Mouse (Mus musculus): ENCODE results near the gene Gja5. TPM values are rescaled to one million over a fixed set of nuclear protein-coding genes. Genes with fewer than 3 reads are reported as not detected.
"Not testable (repeated sequence)": the region's sequence is repeated elsewhere in the genome, so short reads cannot be mapped to it uniquely, and the experiment has no call there.

Gene Gja5
- total RNA-seq, 2 experiments from 2014 or later = 55.6 to 60.6 TPM

- DNase-seq = no peak
These were observed 135.2 kb downstream of the Gja5 start for GRCm38 (mm10) chr3:97039721-97040120.

- no peak for DNase-seq
These were observed 139.7 kb downstream of the Gja5 start for GRCm38 (mm10) chr3:97044188-97044587.

- DNase-seq = no peak
These were observed 143.3 kb downstream of the Gja5 start for GRCm38 (mm10) chr3:97047757-97048156.

- peak; percentile 31 for DNase-seq
These were observed 143.9 kb downstream of the Gja5 start for GRCm38 (mm10) chr3:97048360-97048759.

- DNase-seq = peak; percentile 45
These were observed 146.8 kb downstream of the Gja5 start for GRCm38 (mm10) chr3:97051264-97051744.

- DNase-seq = no peak
These were observed 147.7 kb downstream of the Gja5 start for GRCm38 (mm10) chr3:97052069-97052799.

- no peak for DNase-seq
These were observed 154.2 kb downstream of the Gja5 start for GRCm38 (mm10) chr3:97058704-97059103.

- no peak for DNase-seq
These were observed 155.6 kb downstream of the Gja5 start for GRCm38 (mm10) chr3:97060119-97060518.

- DNase-seq = peak; percentile 72
These were observed 158.3 kb downstream of the Gja5 start for GRCm38 (mm10) chr3:97062814-97063213.

GRCm38 (mm10) chr3:97064046-97064445 lies 159.6 kb downstream of the Gja5 start:
- peak; percentile 22 for DNase-seq

GRCm38 (mm10) chr3:97069589-97069988 lies 165.1 kb downstream of the Gja5 start:
- not testable (repeated sequence) for DNase-seq

- not testable (repeated sequence) for DNase-seq
These were observed 167.4 kb downstream of the Gja5 start for GRCm38 (mm10) chr3:97071916-97072315.

GRCm38 (mm10) chr3:97072361-97072760 lies 167.9 kb downstream of the Gja5 start:
- not testable (repeated sequence) for DNase-seq

- DNase-seq = not testable (repeated sequence)
These were observed 171.4 kb downstream of the Gja5 start for GRCm38 (mm10) chr3:97075744-97076350.

- DNase-seq = peak; percentile 63
These were observed 171.9 kb downstream of the Gja5 start for GRCm38 (mm10) chr3:97076412-97076811.

- no peak for DNase-seq
These were observed 173.9 kb downstream of the Gja5 start for GRCm38 (mm10) chr3:97078436-97078835.

GRCm38 (mm10) chr3:97082156-97082555 lies 177.7 kb downstream of the Gja5 start:
- DNase-seq = no peak

GRCm38 (mm10) chr3:97087326-97087725 lies 182.8 kb downstream of the Gja5 start:
- DNase-seq = peak; percentile 45

GRCm38 (mm10) chr3:97088291-97088690 lies 183.8 kb downstream of the Gja5 start:
- DNase-seq = not testable (repeated sequence)

- DNase-seq = not testable (repeated sequence)
These were observed 187.5 kb downstream of the Gja5 start for GRCm38 (mm10) chr3:97091971-97092370.

GRCm38 (mm10) chr3:97096664-97097063 lies 192.2 kb downstream of the Gja5 start:
- DNase-seq = not testable (repeated sequence)

- peak; percentile 47 for DNase-seq
These were observed 196.5 kb downstream of the Gja5 start for GRCm38 (mm10) chr3:97100784-97101641.

GRCm38 (mm10) chr3:97103946-97104345 lies 199.5 kb downstream of the Gja5 start:
- not testable (repeated sequence) for DNase-seq

Data from heart, postnatal 4 days (tissue).